Mouse (Mus musculus): ENCODE data around the gene Tm2d1. TPM values are rescaled to one million over a fixed set of nuclear protein-coding genes. Genes with fewer than 3 reads are reported as not detected.

Gene Tm2d1
- polyA plus RNA-seq, 1 experiment, result 1.4 TPM

GRCm38 (mm10) chr4:98395346-98395689, 12.2 kb upstream of the Tm2d1 start:
- H3K36me3 ChIP-seq (ENCODE audit: control insufficient read depth), result no peaks in the 10 kb centered on the region
- TF ChIP-seq GATA1 (IDR thresholded peaks at IDR 0.05; ENCODE audit: low read length), result no peak
- TF ChIP-seq TAL1 (IDR thresholded peaks at IDR 0.05; ENCODE audit: low read length), result no peak
- H3K9me3 ChIP-seq (ENCODE audit: control insufficient read depth, low read length), result no peaks in the 10 kb centered on the region
- peaks cover 24% of the 10 kb centered on the region for H3K27me3 ChIP-seq (ENCODE audit: control insufficient read depth)
- H3K4me3 ChIP-seq (replicated peaks), result peak overlapping the region; percentile 59
- H3K4me1 ChIP-seq (ENCODE audit: control insufficient read depth), result peaks cover 8% of the 10 kb centered on the region

- H3K4me3 ChIP-seq (replicated peaks), result no peak overlapping the region
- H3K9me3 ChIP-seq (ENCODE audit: control insufficient read depth, low read length), result no peaks in the 10 kb centered on the region
- H3K27me3 ChIP-seq (ENCODE audit: control insufficient read depth), result no peaks in the 10 kb centered on the region
- TF ChIP-seq GATA1 (IDR thresholded peaks at IDR 0.05; ENCODE audit: low read length) (no peak), TAL1 (IDR thresholded peaks at IDR 0.05; ENCODE audit: low read length) (no peak)
- H3K4me1 ChIP-seq (ENCODE audit: control insufficient read depth), result peaks cover 12% of the 10 kb centered on the region
- no peaks in the 10 kb centered on the region for H3K36me3 ChIP-seq (ENCODE audit: control insufficient read depth)
Measured at GRCm38 (mm10) chr4:98385036-98385435, 1.9 kb upstream of the Tm2d1 start.

GRCm38 (mm10) chr4:98376943-98377342, 6.2 kb downstream of the Tm2d1 start:
- Histone ChIP-seq H3K36me3 (ENCODE audit: control insufficient read depth) (peaks cover 9% of the 10 kb centered on the region), H3K4me1 (ENCODE audit: control insufficient read depth) (peaks cover 3% of the 10 kb centered on the region), H3K27me3 (ENCODE audit: control insufficient read depth) (no peaks in the 10 kb centered on the region), H3K9me3 (ENCODE audit: control insufficient read depth, low read length) (no peaks in the 10 kb centered on the region), H3K4me3 (replicated peaks) (no peak overlapping the region)
- TF ChIP-seq GATA1 (IDR thresholded peaks at IDR 0.05; ENCODE audit: low read length) (no peak), TAL1 (IDR thresholded peaks at IDR 0.05; ENCODE audit: low read length) (no peak)

GRCm38 (mm10) chr4:98375401-98375800, 7.7 kb downstream of the Tm2d1 start:
- no peak overlapping the region for H3K4me3 ChIP-seq (replicated peaks)
- H3K9me3 ChIP-seq (ENCODE audit: control insufficient read depth, low read length), result no peaks in the 10 kb centered on the region
- peaks cover 3% of the 10 kb centered on the region for H3K4me1 ChIP-seq (ENCODE audit: control insufficient read depth)
- peaks cover 14% of the 10 kb centered on the region for H3K36me3 ChIP-seq (ENCODE audit: control insufficient read depth)
- TF ChIP-seq TAL1 (IDR thresholded peaks at IDR 0.05; ENCODE audit: low read length) (no peak), GATA1 (IDR thresholded peaks at IDR 0.05; ENCODE audit: low read length) (no peak)
- no peaks in the 10 kb centered on the region for H3K27me3 ChIP-seq (ENCODE audit: control insufficient read depth)

- Histone ChIP-seq H3K9me3 (ENCODE audit: control insufficient read depth, low read length) (no peaks in the 10 kb centered on the region), H3K27me3 (ENCODE audit: control insufficient read depth) (no peaks in the 10 kb centered on the region), H3K36me3 (ENCODE audit: control insufficient read depth) (peaks cover 23% of the 10 kb centered on the region), H3K4me3 (replicated peaks) (no peak overlapping the region), H3K4me1 (ENCODE audit: control insufficient read depth) (no peaks in the 10 kb centered on the region)
- TF ChIP-seq GATA1 (IDR thresholded peaks at IDR 0.05; ENCODE audit: low read length) (no peak), TAL1 (IDR thresholded peaks at IDR 0.05; ENCODE audit: low read length) (no peak)
Measured at GRCm38 (mm10) chr4:98358034-98358809, 24.9 kb downstream of the Tm2d1 start.

GRCm38 (mm10) chr4:98348580-98348979, 34.5 kb downstream of the Tm2d1 start:
- Histone ChIP-seq H3K36me3 (ENCODE audit: control insufficient read depth) (no peaks in the 10 kb centered on the region), H3K4me3 (replicated peaks) (no peak overlapping the region), H3K9me3 (ENCODE audit: control insufficient read depth, low read length) (no peaks in the 10 kb centered on the region), H3K27me3 (ENCODE audit: control insufficient read depth) (no peaks in the 10 kb centered on the region), H3K4me1 (ENCODE audit: control insufficient read depth) (peaks cover 2% of the 10 kb centered on the region; the same call in 1 of the 2 replicates)
- TF ChIP-seq GATA1 (IDR thresholded peaks at IDR 0.05; ENCODE audit: low read length) (no peak), TAL1 (IDR thresholded peaks at IDR 0.05; ENCODE audit: low read length) (no peak)

GRCm38 (mm10) chr4:98345783-98346182, 37.3 kb downstream of the Tm2d1 start:
- Histone ChIP-seq H3K4me1 (ENCODE audit: control insufficient read depth) (no peaks in the 10 kb centered on the region), H3K36me3 (ENCODE audit: control insufficient read depth) (no peaks in the 10 kb centered on the region), H3K4me3 (replicated peaks) (no peak overlapping the region), H3K27me3 (ENCODE audit: control insufficient read depth) (no peaks in the 10 kb centered on the region), H3K9me3 (ENCODE audit: control insufficient read depth, low read length) (no peaks in the 10 kb centered on the region)
- TF ChIP-seq TAL1 (IDR thresholded peaks at IDR 0.05; ENCODE audit: low read length) (no peak), GATA1 (IDR thresholded peaks at IDR 0.05; ENCODE audit: low read length) (no peak)

- TF ChIP-seq GATA1 (IDR thresholded peaks at IDR 0.05; ENCODE audit: low read length) (no peak), TAL1 (IDR thresholded peaks at IDR 0.05; ENCODE audit: low read length) (no peak)
- Histone ChIP-seq H3K9me3 (ENCODE audit: control insufficient read depth, low read length) (no peaks in the 10 kb centered on the region), H3K36me3 (ENCODE audit: control insufficient read depth) (no peaks in the 10 kb centered on the region), H3K27me3 (ENCODE audit: control insufficient read depth) (no peaks in the 10 kb centered on the region), H3K4me1 (ENCODE audit: control insufficient read depth) (no peaks in the 10 kb centered on the region), H3K4me3 (replicated peaks) (no peak overlapping the region)
Measured at GRCm38 (mm10) chr4:98339992-98340564, 43.0 kb downstream of the Tm2d1 start.

GRCm38 (mm10) chr4:98338636-98339630, 44.2 kb downstream of the Tm2d1 start:
- Histone ChIP-seq H3K36me3 (ENCODE audit: control insufficient read depth) (no peaks in the 10 kb centered on the region), H3K4me3 (replicated peaks) (no peak overlapping the region), H3K9me3 (ENCODE audit: control insufficient read depth, low read length) (no peaks in the 10 kb centered on the region), H3K4me1 (ENCODE audit: control insufficient read depth) (no peaks in the 10 kb centered on the region), H3K27me3 (ENCODE audit: control insufficient read depth) (no peaks in the 10 kb centered on the region)
- no peak for TF ChIP-seq GATA1 (IDR thresholded peaks at IDR 0.05; ENCODE audit: low read length)
- no peak for TF ChIP-seq TAL1 (IDR thresholded peaks at IDR 0.05; ENCODE audit: low read length)
